Mouse (Mus musculus) E14TG2a.4 (cell line): Measurements from ENCODE around the gene Acot1.
"Not testable (repeated sequence)": the region's sequence is repeated elsewhere in the genome, so short reads cannot be mapped to it uniquely, and the experiment has no call there.

ENCODE experiments used
- H3K27me3 ChIP-seq: 2 replicates; pipeline ENCODE4 v1.6.1; 2014; ENCODE audit warnings: low read length, control low read depth; ENCODE audit not compliant: insufficient read depth
- H3K36me3 ChIP-seq: 2 replicates; pipeline ENCODE4 v1.6.1; 2014; ENCODE audit warnings: low read length, control low read depth; ENCODE audit not compliant: insufficient read depth
- H3K4me1 ChIP-seq: replicated peaks from 2 replicates; pipeline ENCODE4 v1.6.1; 2014; ENCODE audit warnings: low read depth, low read length, control low read depth
- H3K4me3 ChIP-seq: replicated peaks from 2 replicates; pipeline ENCODE4 v1.5.1; 2014; ENCODE audit warnings: mild to moderate bottlenecking, low read length
- H3K9me3 ChIP-seq: 2 replicates; pipeline ENCODE4 v1.6.1; 2014; ENCODE audit warnings: low read length, control low read depth
- CTCF ChIP-seq: conservative IDR thresholded peaks from 2 replicates; pipeline ENCODE4 v1.5.1; 2014; ENCODE audit warnings: low read length
- NANOG ChIP-seq: IDR thresholded peaks from 2 replicates; pipeline ENCODE4 v1.6.1; 2014; ENCODE audit warnings: borderline replicate concordance, low read length, mixed read lengths
- POU5F1 ChIP-seq: IDR thresholded peaks from 2 replicates; pipeline ENCODE4 v1.6.1; 2014; ENCODE audit warnings: low read length, borderline replicate concordance

Acot1 gene

GRCm38 (mm10) chr12:84009171-84009965, at the start of gene Acot1:
TSS of gene Acot1 (plus strand) at chr12:84009490.
- peak within 1 kb of the TSS; percentile 74 for H3K4me3 ChIP-seq
- peaks cover 27% of the 10 kb centered on the region for H3K27me3 ChIP-seq
- H3K9me3 ChIP-seq: peaks cover 14% of the 10 kb centered on the region
- H3K4me1 ChIP-seq: peaks cover 16% of the 10 kb centered on the region
- H3K36me3 ChIP-seq: not testable (repeated sequence)

GRCm38 (mm10) chr12:83965235-83965634, 44.1 kb upstream of the Acot1 start:
- Histone ChIP-seq H3K9me3 (peaks cover 7% of the 10 kb centered on the region; the same call in 1 of the 2 replicates), H3K27me3 (0 out of 2 replicates have a peak, but pooled peaks cover 3% of the 10 kb centered on the region), H3K4me3 (no peak overlapping the region), H3K4me1 (peaks cover 5% of the 10 kb centered on the region; the same call in 1 of the 2 replicates), H3K36me3 (no peaks in the 10 kb centered on the region)
- TF ChIP-seq POU5F1: no peak
- no peak for TF ChIP-seq NANOG
- no peak for TF ChIP-seq CTCF

GRCm38 (mm10) chr12:83972117-83972516, 37.2 kb upstream of the Acot1 start:
- H3K4me1 ChIP-seq: peaks cover 5% of the 10 kb centered on the region; the same call in 1 of the 2 replicates
- H3K9me3 ChIP-seq: peaks cover 7% of the 10 kb centered on the region
- no peak overlapping the region for H3K4me3 ChIP-seq
- H3K27me3 ChIP-seq: 0 out of 2 replicates have a peak, but pooled peaks cover 7% of the 10 kb centered on the region
- TF ChIP-seq NANOG (no peak), CTCF (peak; percentile 37)
- H3K36me3 ChIP-seq: no peaks in the 10 kb centered on the region

DNA sequence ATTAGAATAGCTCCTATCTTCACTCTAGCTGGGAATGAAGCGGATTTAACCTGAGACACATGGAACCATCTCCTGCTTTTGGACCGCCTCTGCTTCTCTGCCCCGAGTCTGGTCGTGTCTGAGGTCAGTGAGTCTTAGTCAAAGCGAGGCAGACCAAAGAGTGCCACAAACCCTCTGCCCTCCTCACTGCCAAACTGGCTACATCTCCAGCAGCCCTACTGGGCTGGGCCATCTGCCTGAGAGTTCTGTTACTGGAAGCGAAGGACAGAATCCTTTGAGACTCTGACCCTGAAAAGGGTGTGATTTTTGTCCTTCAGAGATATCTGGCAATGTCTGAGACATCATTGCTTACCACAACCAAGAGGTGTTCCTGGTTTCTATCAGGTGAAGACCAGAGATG, 30.4 kb upstream of the Acot1 start:
- TF ChIP-seq NANOG (no peak), CTCF (no peak), POU5F1 (no peak)
- Histone ChIP-seq H3K4me1 (peaks cover 9% of the 10 kb centered on the region), H3K4me3 (no peak overlapping the region), H3K27me3 (peaks cover 54% of the 10 kb centered on the region), H3K36me3 (no peaks in the 10 kb centered on the region), H3K9me3 (peaks cover 16% of the 10 kb centered on the region)

- Histone ChIP-seq H3K9me3 (0 out of 2 replicates have a peak, but pooled peaks cover 9% of the 10 kb centered on the region), H3K36me3 (no peaks in the 10 kb centered on the region), H3K4me3 (no peak overlapping the region), H3K4me1 (peaks cover 9% of the 10 kb centered on the region), H3K27me3 (peaks cover 63% of the 10 kb centered on the region)
- TF ChIP-seq POU5F1: no peak
- TF ChIP-seq CTCF: no peak
- no peak for TF ChIP-seq NANOG
These were observed 27.7 kb upstream of the Acot1 start for GRCm38 (mm10) chr12:83981615-83982014.

DNA sequence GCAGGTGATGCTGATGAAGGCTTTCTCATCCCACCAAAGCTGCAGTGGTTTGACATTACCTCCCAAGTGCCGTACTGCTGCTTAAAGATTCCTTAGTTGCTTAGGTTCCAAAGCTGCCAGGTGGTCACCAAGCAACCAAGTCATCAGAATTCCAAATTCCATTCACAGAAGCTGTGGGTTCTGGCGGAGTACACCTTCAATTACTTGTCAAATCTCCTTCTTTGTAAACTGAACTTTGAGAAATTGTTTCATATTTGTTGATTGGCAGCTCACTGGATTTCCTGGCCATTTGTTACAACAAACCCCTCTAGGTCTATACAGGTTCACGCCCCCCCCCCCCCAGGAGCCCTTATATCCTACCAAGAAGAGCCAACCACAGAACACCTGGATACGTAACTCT, 24.5 kb upstream of the Acot1 start, which contains the start of gene Heatr4:
Heatr4 (minus strand) TSS at position 101 of the 400 bp plus-strand sequence.
- H3K36me3 ChIP-seq: no peaks in the 10 kb centered on the region
- H3K4me1 ChIP-seq: peaks cover 20% of the 10 kb centered on the region
- TF ChIP-seq POU5F1 (no peak), CTCF (no peak), NANOG (no peak)
- H3K9me3 ChIP-seq: peaks cover 3% of the 10 kb centered on the region; the same call in 1 of the 2 replicates
- no peak within 1 kb of the TSS for H3K4me3 ChIP-seq
- peaks cover 60% of the 10 kb centered on the region for H3K27me3 ChIP-seq

GRCm38 (mm10) chr12:83987242-83987582, 22.1 kb upstream of the Acot1 start:
- Histone ChIP-seq H3K36me3 (no peaks in the 10 kb centered on the region), H3K4me1 (peaks cover 17% of the 10 kb centered on the region), H3K27me3 (peaks cover 43% of the 10 kb centered on the region), H3K4me3 (peak overlapping the region; percentile 84), H3K9me3 (peaks cover 3% of the 10 kb centered on the region; the same call in 1 of the 2 replicates)
- TF ChIP-seq NANOG (no peak), CTCF (no peak), POU5F1 (no peak)

DNA sequence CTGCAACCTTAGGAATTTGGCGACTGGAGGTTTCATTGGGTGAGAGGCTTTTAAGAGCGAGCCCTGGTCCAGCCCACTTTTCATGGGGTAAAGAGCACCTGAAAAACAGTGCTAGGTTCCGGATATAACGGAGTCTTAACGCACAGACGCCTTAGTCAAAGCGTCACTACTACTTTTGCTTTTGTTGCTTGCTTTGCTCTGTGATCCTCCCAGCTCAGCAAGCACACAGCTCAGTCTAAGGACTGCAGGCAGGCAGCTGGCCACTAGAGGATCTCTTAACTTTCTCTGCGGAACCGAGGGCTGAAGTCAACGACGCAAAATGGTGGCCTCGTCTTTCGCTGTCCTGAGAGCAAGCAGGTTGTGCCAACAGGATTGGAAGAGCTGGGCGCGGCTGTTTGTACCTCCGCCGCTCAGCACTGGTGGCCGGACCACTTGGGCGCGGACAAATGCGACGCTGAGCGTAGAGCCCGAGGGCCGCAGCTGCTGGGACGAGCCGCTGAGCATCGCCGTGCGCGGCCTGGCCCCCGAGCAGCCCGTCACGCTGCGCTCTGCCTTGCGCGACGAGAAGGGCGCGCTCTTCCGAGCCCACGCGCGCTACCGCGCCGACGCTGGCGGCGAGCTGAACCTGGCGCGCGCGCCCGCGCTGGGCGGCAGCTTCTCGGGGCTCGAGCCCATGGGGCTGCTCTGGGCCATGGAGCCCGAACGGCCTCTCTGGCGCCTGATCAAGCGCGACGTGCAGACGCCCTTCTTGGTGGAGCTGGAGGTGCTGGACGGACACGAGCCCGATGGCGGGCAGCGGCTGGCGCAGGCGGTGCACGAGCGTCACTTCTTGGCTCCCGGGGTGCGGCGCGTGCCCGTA, 21.5 kb upstream of the Acot1 start, which contains the start of gene Acot2:
Acot2 (plus strand) TSS at position 279 of the 859 bp plus-strand sequence.
- peak within 1 kb of the TSS; percentile 84 for H3K4me3 ChIP-seq
- peaks cover 17% of the 10 kb centered on the region for H3K4me1 ChIP-seq
- H3K27me3 ChIP-seq: peaks cover 39% of the 10 kb centered on the region
- TF ChIP-seq CTCF (peak; percentile 28), POU5F1 (no peak), NANOG (no peak)
- H3K36me3 ChIP-seq: no peaks in the 10 kb centered on the region
- peaks cover 4% of the 10 kb centered on the region; the same call in 1 of the 2 replicates for H3K9me3 ChIP-seq
